Mouse (Mus musculus): Measurements from ENCODE around the gene Gm42688.

DNA sequence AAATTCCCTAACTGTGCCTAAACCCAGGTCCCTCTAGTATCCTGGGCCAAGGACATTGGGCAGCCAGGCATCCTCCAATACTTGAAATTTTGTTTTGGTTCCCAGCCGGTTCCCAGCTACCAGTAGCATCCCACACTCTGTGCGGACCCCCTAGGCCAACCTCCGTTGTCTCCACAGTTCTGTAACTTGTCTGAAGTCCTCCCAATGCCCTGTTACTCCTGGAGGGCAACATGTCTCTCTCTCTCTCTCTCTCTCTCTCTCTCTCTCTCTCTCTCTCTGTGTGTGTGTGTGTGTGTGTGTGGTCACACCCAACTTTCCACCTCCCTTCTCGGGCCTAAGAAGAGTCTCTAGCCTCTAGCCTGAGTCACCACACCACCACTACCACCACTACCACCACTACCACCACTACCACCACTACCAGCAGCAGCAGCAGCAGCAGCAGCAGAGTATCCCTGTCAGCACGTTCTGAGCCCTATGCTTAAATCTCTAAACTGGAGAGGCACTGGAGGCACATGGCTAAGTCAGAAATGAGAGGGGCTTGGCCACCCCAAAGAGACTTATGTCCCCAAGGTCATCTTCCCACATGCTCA lies 35.0 kb downstream of the Gm42688 start:
- TF ChIP-seq GATA1 (IDR thresholded peaks at IDR 0.05; ENCODE audit: low read length) (no peak), TAL1 (IDR thresholded peaks at IDR 0.05; ENCODE audit: low read length) (no peak)
